Mouse (Mus musculus): ENCODE data around the gene Cpped1. TPM values are rescaled to one million over a fixed set of nuclear protein-coding genes. Genes with fewer than 3 reads are reported as not detected.

Gene Cpped1
- total and polyA plus RNA-seq, 3 experiments, result 12.4 to 23.9 (median 16.8) TPM

GRCm38 (mm10) chr16:11873292-11873691 lies 36.0 kb downstream of the Cpped1 start:
- no peak for DNase-seq (ENCODE audit: low spot score)
- Histone ChIP-seq H3K36me3 (replicated peaks) (peaks cover 87% of the 10 kb centered on the region), H3K4me1 (ENCODE audit: insufficient read depth, low read depth, low read length) (no peaks in the 10 kb centered on the region), H3K27me3 (ENCODE audit: insufficient read depth, low read length) (no peaks in the 10 kb centered on the region), H3K9me3 (replicated peaks) (no peaks in the 10 kb centered on the region), H3K4me3 (ENCODE audit: low read depth, low read length) (no peak overlapping the region)
- ATAC-seq (ENCODE audit: extremely low read depth, insufficient number of reproducible peaks, low FRiP score, poor library complexity, severe bottlenecking), result no peak
- TF ChIP-seq CTCF (IDR thresholded peaks at IDR 0.05; ENCODE audit: low read depth, low read length), result no peak
- no peak for TF ChIP-seq TAL1 (conservative IDR thresholded peaks at IDR 0.05; ENCODE audit: low read depth, low read length)
- TF ChIP-seq GATA2 (IDR thresholded peaks at IDR 0.05; ENCODE audit: borderline replicate concordance, low read depth, low read length), result no peak

- Histone ChIP-seq H3K4me1 (ENCODE audit: insufficient read depth, low read depth, low read length) (no peaks in the 10 kb centered on the region), H3K4me3 (ENCODE audit: low read depth, low read length) (no peak overlapping the region), H3K27me3 (ENCODE audit: insufficient read depth, low read length) (no peaks in the 10 kb centered on the region), H3K9me3 (replicated peaks) (no peaks in the 10 kb centered on the region), H3K36me3 (replicated peaks) (peaks cover 68% of the 10 kb centered on the region)
- no peak for ATAC-seq (ENCODE audit: extremely low read depth, insufficient number of reproducible peaks, low FRiP score, poor library complexity, severe bottlenecking)
- no peak for TF ChIP-seq CTCF (IDR thresholded peaks at IDR 0.05; ENCODE audit: low read depth, low read length)
- TF ChIP-seq POLR2AphosphoS5 (IDR thresholded peaks at IDR 0.05; ENCODE audit: insufficient replicate concordance, low read depth, low read length), result no peak
- no peak for TF ChIP-seq GATA1 (IDR thresholded peaks at IDR 0.05; ENCODE audit: borderline replicate concordance, low read length)
- no peak for TF ChIP-seq TAL1 (conservative IDR thresholded peaks at IDR 0.05; ENCODE audit: low read depth, low read length)
- no peak for TF ChIP-seq GATA2 (IDR thresholded peaks at IDR 0.05; ENCODE audit: borderline replicate concordance, low read depth, low read length)
- no peak for DNase-seq (ENCODE audit: low spot score)
These were observed 40.8 kb downstream of the Cpped1 start for GRCm38 (mm10) chr16:11868486-11868885.

- H3K36me3 ChIP-seq (replicated peaks), result peaks cover 82% of the 10 kb centered on the region
- no peak overlapping the region for H3K4me3 ChIP-seq (ENCODE audit: low read depth, low read length)
- no peak for ATAC-seq (ENCODE audit: extremely low read depth, insufficient number of reproducible peaks, low FRiP score, poor library complexity, severe bottlenecking)
- H3K9me3 ChIP-seq (replicated peaks), result no peaks in the 10 kb centered on the region
- no peaks in the 10 kb centered on the region for H3K4me1 ChIP-seq (ENCODE audit: insufficient read depth, low read depth, low read length)
- DNase-seq (ENCODE audit: low spot score), result no peak
- TF ChIP-seq TAL1 (conservative IDR thresholded peaks at IDR 0.05; ENCODE audit: low read depth, low read length), result no peak
- no peak for TF ChIP-seq POLR2AphosphoS5 (IDR thresholded peaks at IDR 0.05; ENCODE audit: insufficient replicate concordance, low read depth, low read length)
- TF ChIP-seq GATA2 (IDR thresholded peaks at IDR 0.05; ENCODE audit: borderline replicate concordance, low read depth, low read length), result no peak
- no peak for TF ChIP-seq CTCF (IDR thresholded peaks at IDR 0.05; ENCODE audit: low read depth, low read length)
- no peak for TF ChIP-seq GATA1 (IDR thresholded peaks at IDR 0.05; ENCODE audit: borderline replicate concordance, low read length)
- H3K27me3 ChIP-seq (ENCODE audit: insufficient read depth, low read length), result no peaks in the 10 kb centered on the region
These were observed 56.3 kb downstream of the Cpped1 start for GRCm38 (mm10) chr16:11852716-11853605.

- ATAC-seq (ENCODE audit: extremely low read depth, insufficient number of reproducible peaks, low FRiP score, poor library complexity, severe bottlenecking) (no peak), DNase-seq (ENCODE audit: low spot score) (no peak)
- no peaks in the 10 kb centered on the region for H3K4me1 ChIP-seq (ENCODE audit: insufficient read depth, low read depth, low read length)
- no peak overlapping the region for H3K4me3 ChIP-seq (ENCODE audit: low read depth, low read length)
- peaks cover 85% of the 10 kb centered on the region for H3K36me3 ChIP-seq (replicated peaks)
- H3K27me3 ChIP-seq (ENCODE audit: insufficient read depth, low read length), result no peaks in the 10 kb centered on the region
- no peak for TF ChIP-seq TAL1 (conservative IDR thresholded peaks at IDR 0.05; ENCODE audit: low read depth, low read length)
- no peak for TF ChIP-seq GATA1 (IDR thresholded peaks at IDR 0.05; ENCODE audit: borderline replicate concordance, low read length)
- TF ChIP-seq CTCF (IDR thresholded peaks at IDR 0.05; ENCODE audit: low read depth, low read length), result no peak
- TF ChIP-seq POLR2AphosphoS5 (IDR thresholded peaks at IDR 0.05; ENCODE audit: insufficient replicate concordance, low read depth, low read length), result no peak
- no peak for TF ChIP-seq GATA2 (IDR thresholded peaks at IDR 0.05; ENCODE audit: borderline replicate concordance, low read depth, low read length)
- no peaks in the 10 kb centered on the region for H3K9me3 ChIP-seq (replicated peaks)
These were observed 60.1 kb downstream of the Cpped1 start for GRCm38 (mm10) chr16:11848990-11849658.

GRCm38 (mm10) chr16:11845309-11845708 lies 63.9 kb downstream of the Cpped1 start:
- no peaks in the 10 kb centered on the region for H3K27me3 ChIP-seq (ENCODE audit: insufficient read depth, low read length)
- H3K4me1 ChIP-seq (ENCODE audit: insufficient read depth, low read depth, low read length), result peaks cover 9% of the 10 kb centered on the region
- peaks cover 83% of the 10 kb centered on the region for H3K36me3 ChIP-seq (replicated peaks)
- DNase-seq (ENCODE audit: low spot score) (no peak), ATAC-seq (ENCODE audit: extremely low read depth, insufficient number of reproducible peaks, low FRiP score, poor library complexity, severe bottlenecking) (no peak)
- no peaks in the 10 kb centered on the region for H3K9me3 ChIP-seq (replicated peaks)
- no peak overlapping the region for H3K4me3 ChIP-seq (ENCODE audit: low read depth, low read length)
- no peak for TF ChIP-seq POLR2AphosphoS5 (IDR thresholded peaks at IDR 0.05; ENCODE audit: insufficient replicate concordance, low read depth, low read length)
- TF ChIP-seq TAL1 (conservative IDR thresholded peaks at IDR 0.05; ENCODE audit: low read depth, low read length), result no peak
- TF ChIP-seq GATA1 (IDR thresholded peaks at IDR 0.05; ENCODE audit: borderline replicate concordance, low read length), result no peak
- TF ChIP-seq GATA2 (IDR thresholded peaks at IDR 0.05; ENCODE audit: borderline replicate concordance, low read depth, low read length), result no peak
- TF ChIP-seq CTCF (IDR thresholded peaks at IDR 0.05; ENCODE audit: low read depth, low read length), result no peak

- no peaks in the 10 kb centered on the region for H3K9me3 ChIP-seq (replicated peaks)
- peaks cover 78% of the 10 kb centered on the region for H3K36me3 ChIP-seq (replicated peaks)
- H3K27me3 ChIP-seq (ENCODE audit: insufficient read depth, low read length), result no peaks in the 10 kb centered on the region
- peak; percentile 47 for DNase-seq (ENCODE audit: low spot score)
- H3K4me1 ChIP-seq (ENCODE audit: insufficient read depth, low read depth, low read length), result peaks cover 9% of the 10 kb centered on the region
- no peak for TF ChIP-seq GATA1 (IDR thresholded peaks at IDR 0.05; ENCODE audit: borderline replicate concordance, low read length)
- no peak for TF ChIP-seq TAL1 (conservative IDR thresholded peaks at IDR 0.05; ENCODE audit: low read depth, low read length)
- no peak for TF ChIP-seq GATA2 (IDR thresholded peaks at IDR 0.05; ENCODE audit: borderline replicate concordance, low read depth, low read length)
- TF ChIP-seq CTCF (IDR thresholded peaks at IDR 0.05; ENCODE audit: low read depth, low read length), result no peak
- TF ChIP-seq POLR2AphosphoS5 (IDR thresholded peaks at IDR 0.05; ENCODE audit: insufficient replicate concordance, low read depth, low read length), result no peak
- peak; percentile 68 for ATAC-seq (ENCODE audit: extremely low read depth, insufficient number of reproducible peaks, low FRiP score, poor library complexity, severe bottlenecking)
- H3K4me3 ChIP-seq (ENCODE audit: low read depth, low read length), result no peak overlapping the region
These were observed 65.8 kb downstream of the Cpped1 start for GRCm38 (mm10) chr16:11843441-11843840.
